Mouse (Mus musculus) lung, adult 2 months (tissue): ENCODE results near the gene Aspm. TPM values are rescaled to one million over a fixed set of nuclear protein-coding genes. Genes with fewer than 3 reads are reported as not detected.
"Not testable (repeated sequence)": the region's sequence is repeated elsewhere in the genome, so short reads cannot be mapped to it uniquely, and the experiment has no call there.

Experiments
- DNase-seq: peaks from one replicate; pipeline ENCODE4 v3.0.0; 2022
- H3K4me1 ChIP-seq: fragments of 200-500 bp; 2 replicates; pipeline ENCODE4 v1.6.1; 2011; ENCODE audit warnings: low read length; ENCODE audit not compliant: control insufficient read depth, insufficient read depth
- H3K4me3 ChIP-seq: fragments of 200-500 bp; replicated peaks from 2 replicates; pipeline ENCODE3; 2011; ENCODE audit warnings: low read depth, mild to moderate bottlenecking, control low read depth, low read length; ENCODE audit errors: extremely low read depth
- CTCF ChIP-seq: fragments of 200-500 bp; IDR thresholded peaks from 2 replicates; pipeline ENCODE4 v1.5.1; 2011; ENCODE audit warnings: mild to moderate bottlenecking, low read length, control low read depth; ENCODE audit not compliant: insufficient read depth
- POLR2A ChIP-seq: fragments of 200-500 bp; IDR thresholded peaks from 2 replicates; pipeline ENCODE4 v1.6.1; 2011; ENCODE audit warnings: low read depth, mild to moderate bottlenecking, control low read depth, low read length, borderline replicate concordance; ENCODE audit errors: extremely low read depth
- WGBS: fragments of 180-500 bp; shearing (Covaris S2); methylation state at CpG from one replicate; pipeline ENCODE4 v1.1.7; 2018; 5-methylcytosine and 5-hydroxymethylcytosine counted together
- polyA plus RNA-seq: library from polyadenylated mRNA; depleted of rRNA; stranded (reverse); fragments of >200 nt; gene quantifications from 2 replicates; pipeline ENCODE4 v1.2.3, GENCODE M21; 2012; rRNA removed

Gene Aspm
- 0.12 and 0.24 TPM in 2 replicates for polyA plus RNA-seq

GRCm38 (mm10) chr1:139454340-139455225, at the start of gene Aspm:
Gene Aspm, plus strand, starts transcription at chr1:139454772.
- Histone ChIP-seq H3K4me3 (peak within 1 kb of the TSS; percentile 54), H3K4me1 (peaks cover 7% of the 10 kb centered on the region)
- TF ChIP-seq CTCF (no peak), POLR2A (no peak)
- DNase-seq, result peak; percentile 78
- under 1% methylated on average over 65 of the region's 65 CpGs for WGBS

GRCm38 (mm10) chr1:139405766-139406165, 48.8 kb upstream of the Aspm start:
- no peak for DNase-seq
- Histone ChIP-seq H3K4me1 (no peaks in the 10 kb centered on the region), H3K4me3 (no peak overlapping the region)
- no peak for TF ChIP-seq CTCF
- no peak for TF ChIP-seq POLR2A

GRCm38 (mm10) chr1:139407701-139408100, 46.9 kb upstream of the Aspm start:
- DNase-seq, result no peak
- no peaks in the 10 kb centered on the region for H3K4me1 ChIP-seq
- no peak overlapping the region for H3K4me3 ChIP-seq
- TF ChIP-seq POLR2A, result no peak
- no peak for TF ChIP-seq CTCF
- 54% methylated on average over 5 of the region's 5 CpGs for whole genome bisulfite sequencing

GRCm38 (mm10) chr1:139412365-139412764, 42.2 kb upstream of the Aspm start:
- DNase-seq, H3K4me1 ChIP-seq, H3K4me3 ChIP-seq: not testable (repeated sequence)
- 88% methylated on average over 2 of the region's 2 CpGs for WGBS

GRCm38 (mm10) chr1:139413465-139413864, 41.1 kb upstream of the Aspm start:
- no peaks in the 10 kb centered on the region for H3K4me1 ChIP-seq
- no peak for TF ChIP-seq CTCF
- no peak for TF ChIP-seq POLR2A
- no peak for DNase-seq
- H3K4me3 ChIP-seq, result no peak overlapping the region
- 70% methylated on average over 3 of the region's 3 CpGs for WGBS

GRCm38 (mm10) chr1:139421521-139421874, 33.1 kb upstream of the Aspm start:
- DNase-seq, result no peak
- Histone ChIP-seq H3K4me1 (peaks cover 12% of the 10 kb centered on the region), H3K4me3 (peak overlapping the region; percentile 65)
- TF ChIP-seq CTCF (no peak), POLR2A (no peak)
- 2% methylated on average over 8 of the region's 8 CpGs for WGBS

GRCm38 (mm10) chr1:139421875-139422791, 32.4 kb upstream of the Aspm start, which contains the start of gene Zbtb41:
Gene Zbtb41, plus strand, starts transcription at chr1:139422288.
- Histone ChIP-seq H3K4me3 (peak within 1 kb of the TSS; percentile 72), H3K4me1 (peaks cover 12% of the 10 kb centered on the region)
- WGBS, result under 1% methylated on average over 77 of the region's 88 CpGs
- peak; percentile 89 for DNase-seq
- TF ChIP-seq POLR2A (peak; percentile 56; the same call in 1 of the 2 replicates), CTCF (peak; percentile 61)

GRCm38 (mm10) chr1:139422941-139423340, 31.6 kb upstream of the Aspm start:
- Histone ChIP-seq H3K4me1 (peaks cover 12% of the 10 kb centered on the region), H3K4me3 (peak overlapping the region; percentile 72)
- DNase-seq, result peak; percentile 11
- 6% methylated on average over 10 of the region's 10 CpGs for WGBS
- TF ChIP-seq POLR2A (no peak), CTCF (no peak)

- TF ChIP-seq POLR2A (no peak), CTCF (no peak)
- Histone ChIP-seq H3K4me3 (no peak overlapping the region), H3K4me1 (peaks cover 12% of the 10 kb centered on the region)
- 36% methylated on average over 10 of the region's 10 CpGs for WGBS
- DNase-seq, result no peak
Observed at GRCm38 (mm10) chr1:139423931-139424330, 30.6 kb upstream of the Aspm start.

- TF ChIP-seq POLR2A (no peak), CTCF (no peak)
Observed at GRCm38 (mm10) chr1:139425006-139425405, 29.6 kb upstream of the Aspm start.

More at GRCm38 (mm10) chr1:139425006-139425405, 29.6 kb upstream of the Aspm start:
- Histone ChIP-seq H3K4me1 (peaks cover 12% of the 10 kb centered on the region), H3K4me3 (no peak overlapping the region)
- WGBS, result 46% methylated on average over 3 of the region's 3 CpGs
- no peak for DNase-seq
